Mouse (Mus musculus): Measurements from ENCODE around the gene Tmprss11d. TPM values are rescaled to one million over a fixed set of nuclear protein-coding genes. Genes with fewer than 3 reads are reported as not detected.
"Not testable (repeated sequence)": the region's sequence is repeated elsewhere in the genome, so short reads cannot be mapped to it uniquely, and the experiment has no call there.

Gene Tmprss11d
- total and polyA plus RNA-seq, 3 experiments = not detected

DNA sequence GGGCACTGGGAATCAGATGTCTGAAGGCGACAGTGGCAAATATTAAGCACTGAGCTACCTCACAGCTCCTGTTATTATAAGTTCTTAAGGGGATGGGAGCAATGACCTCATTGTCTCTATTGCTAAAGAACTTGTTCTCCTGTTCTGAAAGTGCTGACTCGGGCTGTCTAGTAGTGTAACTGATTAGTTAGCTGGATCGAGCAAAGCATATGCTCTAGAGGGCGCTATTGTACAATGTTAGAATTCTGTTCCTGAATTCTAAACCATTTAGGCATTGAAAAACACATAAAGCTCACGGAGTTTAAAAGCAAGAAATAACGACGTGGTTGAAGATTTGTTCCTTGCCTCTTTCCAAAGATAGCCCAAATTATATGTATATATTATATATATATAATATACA, 20.3 kb downstream of the Tmprss11d start:
- no peaks in the 10 kb centered on the region for H3K27me3 ChIP-seq (ENCODE audit: control insufficient read depth in 1 of 2, insufficient read depth in 2 of 2, low read length in 2 of 2)
- H3K79me2 ChIP-seq (ENCODE audit: control insufficient read depth, insufficient read depth, low read length, poor library complexity) = no peaks in the 10 kb centered on the region
- H3K27ac ChIP-seq (ENCODE audit: control insufficient read depth, low read depth, low read length) = no peak overlapping the region
- DNase-seq (ENCODE audit: low read depth, low spot score) = peak; percentile 41
- H3K9ac ChIP-seq (ENCODE audit: control insufficient read depth, low read depth, low read length, poor library complexity, severe bottlenecking) = no peak overlapping the region
- TF ChIP-seq POLR2AphosphoS2 (IDR thresholded peaks at IDR 0.05; ENCODE audit: low read length) (no peak), MEF2A (IDR thresholded peaks at IDR 0.05; ENCODE audit: extremely low read depth, insufficient replicate concordance, low read depth, low read length, poor library complexity, severe bottlenecking) (no peak), SMC3 (IDR thresholded peaks at IDR 0.05; ENCODE audit: low read depth, low read length) (peak; percentile 26), USF1 (IDR thresholded peaks at IDR 0.05; ENCODE audit: low read depth, low read length) (no peak), JUND (IDR thresholded peaks at IDR 0.05; ENCODE audit: low read depth, low read length) (no peak), RAD21 (IDR thresholded peaks at IDR 0.05; ENCODE audit: low read depth, low read length) (peak; percentile 48), GABPA (IDR thresholded peaks at IDR 0.05; ENCODE audit: low read depth, low read length) (no peak), ZKSCAN1 (IDR thresholded peaks at IDR 0.05; ENCODE audit: low read depth, low read length) (no peak), ELF1 (IDR thresholded peaks at IDR 0.05; ENCODE audit: low read depth, low read length) (no peak), CTCF (IDR thresholded peaks at IDR 0.05 in 2 of 3, conservative IDR thresholded peaks at IDR 0.05 in 1 of 3; ENCODE audit: control insufficient read depth in 1 of 3, insufficient read depth in 1 of 3, low read depth in 2 of 3, low read length in 3 of 3, poor library complexity in 1 of 3, severe bottlenecking in 1 of 3) (peak in 2 of 3 experiments; percentile 29 to 53; a peak in 4 of 6 replicates), ZC3H11A (IDR thresholded peaks at IDR 0.05; ENCODE audit: low read depth, low read length) (peak; percentile 10; the same call in 1 of the 2 replicates), USF2 (IDR thresholded peaks at IDR 0.05; ENCODE audit: borderline replicate concordance in 1 of 2, insufficient read depth in 1 of 2, low read depth in 1 of 2, low read length in 2 of 2) (no peak), EP300 (IDR thresholded peaks at IDR 0.05; ENCODE audit: low read depth in 1 of 2, low read length in 2 of 2) (no peak)
- no peaks in the 10 kb centered on the region for H3K36me3 ChIP-seq (ENCODE audit: control insufficient read depth in 1 of 2, insufficient read depth in 2 of 2, low read length in 2 of 2)
- H3K9me3 ChIP-seq (replicated peaks; ENCODE audit: insufficient read depth, low read length) = no peaks in the 10 kb centered on the region
- H3K4me3 ChIP-seq (ENCODE audit: control insufficient read depth in 1 of 2, insufficient read depth in 1 of 2, low read depth in 2 of 2, low read length in 2 of 2) = no peak overlapping the region
- no peaks in the 10 kb centered on the region; a peak in 1 of 4 replicates for H3K4me1 ChIP-seq (ENCODE audit: control insufficient read depth in 1 of 2, insufficient read depth in 2 of 2, low read length in 2 of 2)

DNA sequence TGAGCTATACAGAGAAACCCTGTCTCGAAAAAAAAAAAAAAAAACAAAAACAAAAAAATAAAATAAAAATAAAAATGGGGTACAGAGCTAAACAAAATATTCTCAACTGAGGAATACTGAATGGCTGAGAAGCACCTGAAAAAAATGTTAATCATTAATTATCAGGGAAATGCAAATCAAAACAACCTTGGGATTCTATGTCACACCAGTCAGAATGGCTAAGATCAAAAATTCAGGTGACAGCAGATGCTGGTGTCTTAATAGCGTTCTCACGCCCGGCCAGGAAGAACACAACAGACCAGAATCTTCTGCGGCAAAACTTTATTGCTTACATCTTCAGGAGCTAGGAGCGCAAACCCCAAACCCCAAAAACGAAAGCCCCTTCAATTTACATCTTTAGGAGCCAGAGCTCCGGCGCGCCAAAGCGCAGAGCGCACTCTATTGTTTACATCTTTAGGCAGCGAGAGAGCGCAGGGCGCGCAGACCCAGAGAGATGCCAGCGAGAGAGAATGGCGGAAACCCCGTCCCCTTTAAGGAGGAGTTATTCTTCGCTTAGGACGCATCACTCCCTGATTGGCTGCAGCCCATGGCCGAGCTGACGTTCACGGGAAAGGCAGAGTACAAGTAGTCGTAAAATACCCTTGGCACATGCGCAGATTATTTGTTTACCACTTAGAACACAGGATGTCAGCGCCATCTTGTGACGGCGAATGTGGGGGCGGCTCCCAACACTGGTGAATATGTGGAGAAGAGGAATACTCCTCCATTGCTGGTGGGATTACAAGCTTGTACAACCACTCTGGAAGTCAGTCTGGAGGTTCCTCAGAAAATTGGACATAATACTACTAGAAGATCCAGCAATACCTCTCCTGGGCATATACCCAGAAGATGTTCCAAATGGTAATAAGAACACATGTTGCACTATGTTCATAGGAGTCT, 54.9 kb downstream of the Tmprss11d start:
- H3K27ac ChIP-seq (ENCODE audit: control insufficient read depth, low read depth, low read length); H3K4me3 ChIP-seq (ENCODE audit: control insufficient read depth in 1 of 2, insufficient read depth in 1 of 2, low read depth in 2 of 2, low read length in 2 of 2): not testable (repeated sequence)

More for the DNA sequence above, 54.9 kb downstream of the Tmprss11d start:
- H3K9me3 ChIP-seq (replicated peaks; ENCODE audit: insufficient read depth, low read length); H3K4me1 ChIP-seq (ENCODE audit: control insufficient read depth in 1 of 2, insufficient read depth in 2 of 2, low read length in 2 of 2); H3K79me2 ChIP-seq (ENCODE audit: control insufficient read depth, insufficient read depth, low read length, poor library complexity); H3K36me3 ChIP-seq (ENCODE audit: control insufficient read depth in 1 of 2, insufficient read depth in 2 of 2, low read length in 2 of 2); H3K27me3 ChIP-seq (ENCODE audit: control insufficient read depth in 1 of 2, insufficient read depth in 2 of 2, low read length in 2 of 2); H3K9ac ChIP-seq (ENCODE audit: control insufficient read depth, low read depth, low read length, poor library complexity, severe bottlenecking); DNase-seq (ENCODE audit: low read depth, low spot score): not testable (repeated sequence)
